Mouse (Mus musculus): ENCODE measurements around the gene Tedc1.

GRCm38 (mm10) chr12:113152991-113153525 lies 3.2 kb upstream of the Tedc1 start:
- TF ChIP-seq POLR2A (IDR thresholded peaks at IDR 0.05; ENCODE audit: extremely low read depth, insufficient read depth, low read length) (no peak), CTCF (IDR thresholded peaks at IDR 0.05; ENCODE audit: low read depth, low read length) (no peak)

All from liver, adult 2 months (tissue).